Mouse (Mus musculus) olfactory bulb, adult 2 months (tissue): ENCODE data around the gene Tex48.

Experiments
- CTCF ChIP-seq: fragments of 200-500 bp; IDR thresholded peaks from 2 replicates; pipeline ENCODE4 v1.5.1; 2012; ENCODE audit warnings: low read depth, mild to moderate bottlenecking, low read length, moderate library complexity; ENCODE audit not compliant: insufficient read depth
- POLR2A ChIP-seq: fragments of 200-500 bp; IDR thresholded peaks from 2 replicates; pipeline ENCODE4 v1.6.1; 2012; ENCODE audit warnings: mild to moderate bottlenecking, low read depth, low read length, moderate library complexity; ENCODE audit not compliant: insufficient read depth

GRCm38 (mm10) chr4:63659775-63660174 lies 37.5 kb upstream of the Tex48 start:
- no peak for TF ChIP-seq POLR2A
- TF ChIP-seq CTCF = no peak
